Mouse (Mus musculus) heart, postnatal 0 days (tissue): ENCODE measurements around the gene Hoxa3. TPM values are rescaled to one million over a fixed set of nuclear protein-coding genes. Genes with fewer than 3 reads are reported as not detected.

ENCODE experiments used
- ATAC-seq: fragments of 200-750 bp; cut with Nextera tagmentation; 2 replicates; pipeline ENCODE4 v1.8.0; 2017; ENCODE audit warnings: low read depth, moderate number of reproducible peaks, moderate library complexity; ENCODE audit not compliant: insufficient read depth
- DNase-seq: peaks from one replicate; pipeline ENCODE4 v3.0.0-alpha.2; 2016; ENCODE audit warnings: low spot score
- H3K27ac ChIP-seq: fragments of 300-500 bp; sonication (generic); 2 replicates; pipeline ENCODE4 v1.5.1; 2014; ENCODE audit warnings: low read depth, mild to moderate bottlenecking
- H3K27me3 ChIP-seq: fragments of 300-500 bp; sonication (generic); 2 replicates; pipeline ENCODE4 v1.6.1; 2014; ENCODE audit warnings: low read length, mixed read lengths; ENCODE audit not compliant: control insufficient read depth, insufficient read depth
- H3K36me3 ChIP-seq: fragments of 300-500 bp; sonication (generic); replicated peaks from 2 replicates; pipeline ENCODE4 v1.6.1; 2014; ENCODE audit warnings: low read length, mixed read lengths; ENCODE audit not compliant: control insufficient read depth, insufficient read depth
- H3K4me1 ChIP-seq: fragments of 300-500 bp; sonication (generic); 2 replicates; pipeline ENCODE4 v1.6.1; 2014; ENCODE audit warnings: antibody characterized with exemption; ENCODE audit not compliant: control insufficient read depth, insufficient read depth
- H3K4me2 ChIP-seq: fragments of 300-500 bp; sonication (generic); 2 replicates; pipeline ENCODE4 v1.6.1; 2014; ENCODE audit warnings: low read depth, mild to moderate bottlenecking, low read length, moderate library complexity
- H3K4me3 ChIP-seq: fragments of 300-500 bp; sonication (generic); 2 replicates; pipeline ENCODE4 v1.5.1; 2014; ENCODE audit warnings: low read depth, low read length
- H3K9ac ChIP-seq: fragments of 300-500 bp; sonication (generic); replicated peaks from 2 replicates; pipeline ENCODE4 v1.6.1; 2014; ENCODE audit warnings: low read depth, low read length, mixed read lengths
- H3K9me3 ChIP-seq: fragments of 300-500 bp; sonication (generic); replicated peaks from 2 replicates; pipeline ENCODE4 v1.6.1; 2016; ENCODE audit warnings: low read length; ENCODE audit not compliant: control insufficient read depth
- CTCF ChIP-seq: IDR thresholded peaks from 2 replicates; pipeline ENCODE4 v1.5.1; 2016; ENCODE audit warnings: antibody characterized with exemption, control low read depth, low read depth
- EP300 ChIP-seq: IDR thresholded peaks from 2 replicates; pipeline ENCODE4 v1.6.1; 2016; ENCODE audit warnings: antibody characterized with exemption, low read depth
- WGBS: fragments of 180-500 bp; shearing (Covaris S2); extraction: QIAGEN DNeasy Blood & Tissue Kit; methylation state at CpG from one replicate; pipeline ENCODE4 v1.1.7; 2014; 5-methylcytosine and 5-hydroxymethylcytosine counted together
- polyA plus RNA-seq: library from polyadenylated mRNA; unstranded; fragments of >200 nt; fragmentation: Nextera tagmentation; extraction: Ambion mirVana; gene quantifications from 2 replicates; pipeline ENCODE4 v1.2.1, GENCODE M21; 2015
- total RNA-seq: library from RNA; depleted of rRNA; stranded (reverse); fragments of >200 nt; gene quantifications from 2 replicates; pipeline ENCODE4 v1.2.3, GENCODE M21; 2014; ENCODE audit warnings: low replicate concordance

Hoxa3 gene
- total and polyA plus RNA-seq, 2 experiments from 2014 or later: 0.37 TPM; not detected in 1

DNA sequence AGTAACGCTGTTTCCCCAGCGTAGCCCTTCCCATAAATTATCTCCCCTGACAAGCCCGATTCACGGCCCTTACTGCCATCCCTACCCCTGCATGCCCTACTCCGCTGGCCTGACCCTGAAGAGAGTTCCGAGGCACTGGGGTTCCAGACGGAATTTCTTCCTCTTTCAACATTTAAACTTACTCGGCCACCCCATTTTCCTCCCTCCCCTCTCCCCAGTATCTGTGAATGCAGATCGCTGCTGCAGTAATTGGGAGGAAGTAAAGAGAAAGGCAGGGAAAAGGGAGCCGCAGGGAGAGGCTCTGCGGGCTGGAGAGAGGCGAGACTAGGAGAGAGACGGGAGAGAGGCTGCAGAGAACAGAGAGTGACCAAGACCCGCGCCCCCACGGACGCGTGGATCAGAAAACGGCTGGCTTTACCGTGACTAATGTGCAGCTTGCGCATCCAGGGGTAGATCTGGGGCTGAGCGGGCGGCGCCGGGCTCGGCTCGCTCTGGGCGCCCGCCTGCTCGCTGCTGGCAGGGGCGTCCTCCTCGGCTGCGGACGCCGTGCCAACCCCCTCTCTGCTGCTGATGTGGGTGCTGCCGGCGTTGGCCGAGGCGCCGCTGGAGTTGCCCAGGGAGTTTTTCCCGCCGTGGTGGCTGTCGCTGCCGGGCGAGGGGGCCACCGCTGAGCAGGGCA lies 9.6 kb downstream of the Hoxa3 start:
- ATAC-seq: 0 out of 2 replicates have a peak, but pooled peaks have one; percentile 27
- no peak overlapping the region for H3K27ac ChIP-seq
- peaks cover 99% of the 10 kb centered on the region for H3K27me3 ChIP-seq
- TF ChIP-seq EP300 (no peak), CTCF (no peak)
- DNase-seq: no peak
- WGBS: 2% methylated on average over 46 of the region's 46 CpGs
- peak overlapping the region; percentile 56 for H3K4me2 ChIP-seq
- no peaks in the 10 kb centered on the region for H3K36me3 ChIP-seq
- H3K4me3 ChIP-seq: peak overlapping the region; percentile 48
- H3K9ac ChIP-seq: no peak overlapping the region; the same call in 1 of the 2 replicates
- no peaks in the 10 kb centered on the region for H3K4me1 ChIP-seq
- no peaks in the 10 kb centered on the region for H3K9me3 ChIP-seq

DNA sequence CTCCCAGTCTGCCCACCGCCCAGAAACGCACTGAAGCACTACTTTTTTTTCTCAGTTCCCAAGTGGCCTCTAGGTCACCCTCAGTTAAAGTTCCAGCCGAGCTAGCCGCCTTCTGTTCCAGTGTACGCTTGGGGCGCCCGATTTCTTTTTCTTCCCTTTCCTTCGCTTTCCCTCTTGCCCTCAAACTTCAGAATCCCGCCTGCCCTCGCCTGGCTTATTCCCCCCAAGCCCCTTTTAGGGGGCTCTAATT lies 10.1 kb downstream of the Hoxa3 start:
- DNase-seq (no peak), ATAC-seq (no peak)
- Histone ChIP-seq H3K27ac (no peak overlapping the region), H3K4me3 (peak overlapping the region; percentile 48), H3K9ac (no peak overlapping the region), H3K9me3 (no peaks in the 10 kb centered on the region), H3K4me2 (peak overlapping the region; percentile 56), H3K4me1 (no peaks in the 10 kb centered on the region), H3K36me3 (no peaks in the 10 kb centered on the region), H3K27me3 (peaks cover 99% of the 10 kb centered on the region)
- TF ChIP-seq EP300 (no peak), CTCF (no peak)
- 4% methylated on average over 10 of the region's 10 CpGs for WGBS

DNA sequence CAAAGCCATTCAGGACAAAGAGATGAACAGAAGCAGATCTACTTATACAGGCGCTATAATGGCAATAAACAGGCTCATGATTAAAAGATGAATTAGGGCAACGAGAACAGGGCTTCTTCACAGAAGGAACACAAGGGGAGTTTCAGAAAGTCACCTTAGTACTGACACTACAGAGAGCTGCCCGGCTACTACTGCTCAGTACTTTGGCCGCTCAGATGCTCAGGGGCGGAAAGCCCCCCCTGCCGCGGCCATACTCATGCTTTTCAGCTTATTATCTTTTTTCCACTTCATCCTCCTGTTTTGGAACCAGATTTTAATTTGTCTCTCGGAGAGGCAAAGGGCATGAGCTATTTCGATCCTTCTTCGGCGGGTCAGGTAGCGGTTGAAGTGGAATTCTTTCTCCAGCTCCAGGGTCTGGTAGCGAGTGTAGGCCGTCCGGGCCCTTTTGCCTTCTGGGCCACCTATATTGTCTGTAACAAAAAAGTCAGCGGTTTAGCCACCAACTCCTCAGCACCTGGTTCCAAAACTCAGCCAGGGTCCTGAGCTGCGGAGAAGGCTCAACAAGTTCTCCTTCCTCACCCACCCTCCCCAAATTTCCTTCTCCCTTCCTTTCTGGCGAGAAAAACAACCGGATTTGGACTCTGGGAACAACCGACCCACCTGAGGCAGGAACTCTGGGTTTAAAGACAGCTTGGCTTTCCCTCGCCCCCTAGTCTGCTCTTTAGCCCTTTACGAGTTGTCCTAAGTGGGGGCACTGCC lies 10.6 kb downstream of the Hoxa3 start:
- no peak for TF ChIP-seq EP300
- no peak for TF ChIP-seq CTCF
- DNase-seq (no peak), ATAC-seq (no peak)
- WGBS: 15% methylated on average over 22 of the region's 22 CpGs
- Histone ChIP-seq H3K9ac (no peak overlapping the region), H3K4me1 (no peaks in the 10 kb centered on the region), H3K27me3 (peaks cover 100% of the 10 kb centered on the region), H3K27ac (no peak overlapping the region), H3K4me3 (peak overlapping the region; percentile 48), H3K4me2 (peak overlapping the region; percentile 56), H3K36me3 (no peaks in the 10 kb centered on the region), H3K9me3 (no peaks in the 10 kb centered on the region)

DNA sequence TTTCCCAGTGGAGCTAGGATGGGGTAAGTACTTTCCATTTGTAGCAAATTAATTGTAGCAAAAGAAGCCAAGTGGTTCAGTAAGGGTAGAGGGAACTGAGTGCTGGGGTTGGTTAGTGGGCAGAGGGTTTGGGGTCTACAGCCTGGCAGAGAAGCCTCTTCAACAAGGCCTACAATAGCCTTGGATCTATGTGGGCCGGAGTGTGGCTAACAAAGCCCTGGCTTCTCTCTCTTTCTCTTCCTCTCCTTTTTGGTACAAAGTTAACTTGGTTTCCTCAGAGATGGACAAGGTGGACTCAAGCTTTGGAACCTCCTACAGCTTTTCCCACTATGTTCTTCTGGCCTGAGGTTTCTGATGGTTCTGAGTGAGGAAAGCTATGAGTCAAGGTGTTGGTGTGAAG lies 11.9 kb downstream of the Hoxa3 start:
- Histone ChIP-seq H3K4me3 (no peak overlapping the region), H3K4me1 (no peaks in the 10 kb centered on the region), H3K27ac (no peak overlapping the region), H3K9me3 (no peaks in the 10 kb centered on the region), H3K4me2 (no peak overlapping the region), H3K36me3 (no peaks in the 10 kb centered on the region), H3K27me3 (peaks cover 100% of the 10 kb centered on the region), H3K9ac (no peak overlapping the region)
- TF ChIP-seq CTCF: no peak
- TF ChIP-seq EP300: no peak
- 21% methylated on average over 1 of the region's 1 CpGs for WGBS
- no peak for DNase-seq
- no peak for ATAC-seq

DNA sequence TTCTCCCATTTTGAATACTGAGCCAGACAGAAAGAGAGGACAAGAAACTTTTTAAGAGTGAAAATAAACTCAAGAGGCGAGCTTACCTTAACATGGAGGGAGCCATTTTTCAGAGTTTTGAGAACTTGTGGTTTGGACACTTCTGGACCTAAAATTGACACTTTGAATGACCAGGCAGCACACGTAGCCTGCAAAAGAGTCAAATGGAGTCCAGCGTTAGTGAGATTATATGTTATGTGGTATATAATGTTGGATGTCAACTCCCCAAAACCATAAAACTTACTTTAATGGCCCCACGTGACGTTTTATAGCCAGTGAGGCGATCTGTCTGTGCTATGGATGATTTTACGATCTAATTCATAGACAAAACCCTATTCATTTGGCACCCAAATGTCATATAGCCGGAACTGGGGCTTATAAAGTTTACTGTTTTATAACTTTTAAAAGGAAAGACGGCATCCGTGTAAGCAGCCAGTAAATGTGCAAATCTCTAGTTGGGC lies 12.3 kb downstream of the Hoxa3 start:
- DNase-seq (no peak), ATAC-seq (no peak)
- WGBS: 27% methylated on average over 10 of the region's 10 CpGs
- Histone ChIP-seq H3K4me3 (no peak overlapping the region), H3K9ac (no peak overlapping the region), H3K4me2 (no peak overlapping the region), H3K36me3 (no peaks in the 10 kb centered on the region), H3K27me3 (peaks cover 100% of the 10 kb centered on the region), H3K9me3 (no peaks in the 10 kb centered on the region), H3K27ac (no peak overlapping the region), H3K4me1 (no peaks in the 10 kb centered on the region)
- TF ChIP-seq EP300: no peak
- no peak for TF ChIP-seq CTCF
